Mouse (Mus musculus) kidney, postnatal 14 days (tissue): ENCODE data around the gene Znrf3.
A peak's percentile ranks its signal among the peaks of the same experiment; 100 is the strongest.

ENCODE experiments used
- DNase-seq: peaks from one replicate; pipeline ENCODE4 v3.0.0; 2022; ENCODE audit warnings: mixed read lengths

Znrf3 gene

GRCm38 (mm10) chr11:5437646-5438045 lies 7.0 kb downstream of the Znrf3 start:
- no peak for DNase-seq

- DNase-seq: no peak
Observed at GRCm38 (mm10) chr11:5436988-5437387, 7.7 kb downstream of the Znrf3 start.

DNA sequence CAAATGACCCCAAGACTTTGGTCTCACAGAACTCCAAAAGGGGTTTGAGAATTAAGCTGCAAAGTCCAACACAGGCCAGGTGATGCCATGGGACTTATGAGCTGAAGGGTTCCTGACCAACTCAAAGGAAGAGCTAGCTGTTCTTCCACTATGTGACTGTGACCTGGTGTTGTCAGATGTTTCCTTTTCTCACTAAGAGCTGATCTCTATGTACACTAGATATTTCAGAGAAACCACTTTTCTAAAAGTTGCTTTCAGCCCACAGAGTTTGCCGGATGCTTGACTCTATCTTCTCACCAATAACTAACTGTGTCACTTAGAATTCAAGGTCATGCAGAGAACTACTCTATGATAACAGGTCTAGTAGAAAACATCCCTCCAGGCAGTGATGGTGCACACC lies 9.2 kb downstream of the Znrf3 start:
- no peak for DNase-seq

DNA sequence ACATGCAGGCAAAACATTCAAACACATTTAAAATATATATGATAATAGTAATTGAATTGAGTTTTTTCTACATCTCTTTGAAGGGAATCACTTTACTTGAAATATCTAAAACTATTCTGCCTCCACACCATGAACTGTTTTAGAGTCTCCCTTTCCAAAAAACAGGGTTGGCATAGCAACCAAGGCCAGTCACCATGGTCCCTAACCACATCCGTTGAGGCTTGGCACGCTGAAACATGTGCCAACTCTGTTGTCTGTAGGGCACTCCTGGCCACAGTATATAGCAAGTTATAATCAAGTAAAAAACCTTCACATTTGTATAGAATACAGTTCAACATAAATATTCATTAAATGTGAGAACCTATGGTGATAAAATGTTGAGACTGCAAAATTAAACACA lies 12.3 kb downstream of the Znrf3 start:
- DNase-seq: no peak

DNA sequence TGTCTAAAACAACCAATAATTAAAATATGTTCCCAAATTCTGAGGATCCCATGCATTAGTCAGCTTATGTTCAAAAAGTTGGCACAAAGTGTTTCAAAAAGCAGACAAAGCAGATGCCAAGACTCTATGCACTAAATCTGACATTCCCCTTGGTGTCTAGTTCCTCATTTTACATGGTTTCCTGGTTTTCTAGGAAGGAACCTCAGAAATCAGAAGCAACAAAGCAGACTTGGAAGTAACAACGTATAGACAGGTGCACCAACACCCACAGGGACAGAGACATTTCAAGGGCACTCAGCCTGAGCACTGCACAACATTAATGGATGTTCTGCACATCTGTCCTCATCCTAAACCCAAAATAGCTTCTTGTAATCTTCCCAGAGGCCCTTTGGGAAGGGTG lies 13.8 kb downstream of the Znrf3 start:
- DNase-seq: no peak

DNA sequence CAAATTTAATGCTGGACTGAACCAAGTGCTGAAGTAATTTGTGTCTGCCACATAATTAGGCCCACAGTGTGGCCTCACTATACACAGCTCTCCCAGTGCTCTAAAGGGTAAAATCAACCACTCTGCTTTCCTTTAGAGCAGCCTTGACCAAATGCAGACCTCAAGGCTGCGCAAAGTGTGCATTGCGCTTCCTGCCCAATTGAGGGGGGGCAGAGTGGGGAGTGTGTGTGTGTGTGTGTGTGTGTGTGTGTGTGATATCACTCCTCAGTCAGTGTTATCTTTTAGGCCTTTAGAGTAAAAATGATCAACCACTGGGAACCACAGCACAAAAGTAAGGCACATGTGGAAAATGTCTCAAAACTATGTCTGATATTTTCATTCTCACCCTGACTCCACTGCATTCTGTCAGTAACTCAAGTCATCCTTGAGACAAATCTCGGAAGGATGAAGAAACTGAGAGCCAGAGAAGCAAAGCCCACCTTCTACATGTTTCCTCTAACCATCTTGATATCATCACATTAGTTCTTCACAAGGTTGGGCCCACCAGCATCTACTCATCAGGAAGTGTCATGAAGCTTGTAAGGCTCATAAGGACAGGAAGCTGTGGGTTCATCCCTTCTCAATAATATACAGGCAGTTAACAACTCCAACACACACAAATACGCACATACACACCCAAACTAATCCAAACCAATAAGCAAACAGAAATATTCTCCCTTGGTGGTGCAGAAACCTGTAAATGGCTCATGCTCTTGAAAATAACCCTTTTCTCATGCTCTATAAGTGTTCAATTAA lies 15.1 kb downstream of the Znrf3 start:
- no peak for DNase-seq

GRCm38 (mm10) chr11:5427251-5427650 lies 17.4 kb downstream of the Znrf3 start:
- DNase-seq: no peak

GRCm38 (mm10) chr11:5426317-5426716 lies 18.3 kb downstream of the Znrf3 start:
- DNase-seq: no peak

- no peak for DNase-seq
Observed at GRCm38 (mm10) chr11:5425106-5425505, 19.5 kb downstream of the Znrf3 start.

- DNase-seq: no peak
Observed at GRCm38 (mm10) chr11:5424185-5424584, 20.5 kb downstream of the Znrf3 start.

GRCm38 (mm10) chr11:5423000-5423399 lies 21.6 kb downstream of the Znrf3 start:
- no peak for DNase-seq

DNA sequence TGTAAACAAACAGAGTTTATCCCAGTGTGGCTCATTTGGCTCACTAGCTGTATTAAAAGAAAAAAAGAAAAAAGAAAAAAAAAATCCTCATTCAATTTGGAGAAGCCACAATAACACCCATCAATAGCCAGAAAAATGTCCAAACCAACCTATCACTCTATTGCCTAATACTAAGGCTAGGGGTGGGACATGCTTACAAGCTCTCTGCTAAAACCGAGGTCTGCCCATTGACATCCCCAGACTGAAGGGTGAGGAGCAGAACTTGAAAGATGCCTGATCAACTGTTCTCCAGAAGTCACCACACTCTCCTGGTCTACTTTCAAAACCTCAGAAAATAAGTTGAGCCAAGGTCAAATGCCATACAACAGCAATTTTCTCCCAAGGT lies 22.4 kb downstream of the Znrf3 start:
- no peak for DNase-seq

GRCm38 (mm10) chr11:5421506-5422251 lies 23.0 kb downstream of the Znrf3 start:
- peak; percentile 77 for DNase-seq

DNA sequence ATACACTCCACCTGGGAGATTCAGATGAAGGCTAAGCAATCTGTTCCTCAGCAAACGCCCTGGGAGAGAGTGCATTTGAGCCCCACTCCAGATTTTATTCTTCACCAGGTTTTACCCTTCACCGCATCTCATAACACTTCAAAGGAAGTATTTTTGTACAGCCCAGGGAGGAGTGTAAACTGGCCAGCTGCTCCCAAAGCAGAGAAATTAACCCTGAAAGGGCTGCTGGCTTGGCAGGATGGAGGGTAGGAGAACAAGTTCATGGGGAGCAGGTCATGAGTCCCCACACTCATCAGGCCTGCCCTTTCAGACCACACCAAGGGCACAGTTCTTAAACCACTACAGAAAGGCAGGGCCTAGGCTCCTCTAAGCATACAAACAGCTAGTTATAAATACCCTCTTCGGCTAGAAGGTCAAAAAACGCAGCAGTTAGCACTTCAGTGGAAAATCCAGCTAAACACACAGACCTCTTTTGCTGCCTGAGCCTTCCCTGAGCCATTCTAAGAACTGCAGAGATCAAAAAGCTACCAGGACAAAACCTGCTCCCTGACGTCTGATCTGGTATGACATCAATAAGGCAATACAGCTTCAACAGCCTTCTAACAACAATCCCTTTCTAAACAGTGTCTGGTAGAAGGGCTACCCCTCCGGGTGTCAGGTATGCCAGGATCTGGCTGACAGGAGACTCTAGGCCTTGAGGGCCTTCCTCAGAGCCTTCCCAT lies 28.9 kb downstream of the Znrf3 start:
- peak; percentile 57 for DNase-seq

DNA sequence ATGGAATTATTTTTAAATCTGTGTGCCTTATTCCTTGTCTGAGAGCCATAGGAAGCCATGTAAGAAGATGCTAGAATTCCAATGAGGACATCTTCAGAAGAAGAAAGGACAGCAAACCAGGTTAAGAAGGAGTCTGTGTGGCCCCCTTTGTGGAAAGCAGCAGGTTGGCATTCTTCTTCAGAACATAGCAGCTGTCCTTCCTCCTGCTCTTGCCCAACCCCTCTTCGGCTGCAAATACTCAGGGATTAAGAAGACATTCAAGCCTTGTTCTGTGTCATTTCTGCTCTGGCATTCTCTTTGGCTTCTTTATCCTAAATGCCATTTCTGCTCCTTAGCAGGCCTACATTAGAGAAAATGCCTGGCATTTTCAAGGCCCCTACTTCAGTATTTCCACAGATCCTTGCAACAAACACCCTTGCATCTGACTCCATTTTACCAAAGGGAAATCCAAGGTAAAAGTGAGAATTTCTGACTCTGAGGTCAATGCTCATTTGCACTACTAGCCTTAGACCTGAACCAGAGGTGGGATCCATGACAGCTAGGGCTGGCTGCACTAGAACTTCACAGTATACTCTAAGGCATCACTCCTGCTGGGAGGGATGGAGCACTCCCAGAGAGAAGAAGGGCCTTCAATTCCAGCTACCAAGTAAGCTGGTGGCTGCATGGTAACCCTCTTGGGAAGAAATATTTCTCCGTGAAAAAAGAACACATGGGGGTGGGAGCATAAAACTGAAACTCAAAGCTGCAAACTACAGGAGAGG lies 29.6 kb downstream of the Znrf3 start:
- DNase-seq: no peak

DNA sequence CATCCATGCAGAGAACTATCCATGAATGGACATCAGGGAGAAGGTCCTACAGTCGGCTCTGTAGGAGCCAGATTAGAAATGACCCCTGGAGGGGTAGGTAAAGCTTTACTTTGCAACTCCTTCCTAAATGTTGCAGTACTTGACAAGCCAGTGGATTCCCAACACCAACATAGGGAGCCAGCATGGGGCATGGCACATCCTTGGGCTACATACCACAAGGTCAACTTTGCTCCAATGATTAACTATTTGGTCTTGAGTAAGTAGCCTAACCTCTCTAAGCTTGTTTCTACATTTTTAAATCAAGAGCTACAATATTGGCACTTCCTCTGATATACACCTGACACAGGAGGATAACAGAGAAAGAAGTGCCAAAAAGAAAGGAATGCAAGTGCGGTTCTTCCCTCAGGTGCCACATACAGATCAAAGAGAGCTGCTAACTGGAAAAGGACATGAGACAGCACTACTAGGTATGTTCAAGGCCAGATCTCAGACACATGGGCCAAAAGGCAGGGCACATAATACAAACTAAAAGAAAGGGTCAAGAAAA lies 31.9 kb downstream of the Znrf3 start:
- DNase-seq: no peak

DNA sequence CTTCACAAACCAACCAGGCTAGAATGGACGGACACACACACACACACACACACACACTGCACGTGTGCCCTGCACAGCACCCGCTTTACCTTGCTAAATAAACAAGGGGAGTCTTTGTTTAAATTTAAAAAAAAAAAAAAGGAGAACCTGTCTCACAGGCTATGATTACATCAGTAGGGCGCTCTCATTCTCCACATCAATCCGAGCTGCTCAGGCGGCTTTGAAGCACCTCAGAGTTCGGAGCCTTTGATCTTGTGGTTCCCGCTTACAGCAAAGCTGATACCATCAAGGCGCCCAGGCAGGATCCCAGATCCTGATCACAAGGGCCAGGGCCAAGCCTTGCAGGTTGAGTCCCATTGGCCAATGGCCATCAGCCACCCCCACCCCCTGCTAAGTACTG lies 33.1 kb downstream of the Znrf3 start:
- DNase-seq: peak; percentile 36

DNA sequence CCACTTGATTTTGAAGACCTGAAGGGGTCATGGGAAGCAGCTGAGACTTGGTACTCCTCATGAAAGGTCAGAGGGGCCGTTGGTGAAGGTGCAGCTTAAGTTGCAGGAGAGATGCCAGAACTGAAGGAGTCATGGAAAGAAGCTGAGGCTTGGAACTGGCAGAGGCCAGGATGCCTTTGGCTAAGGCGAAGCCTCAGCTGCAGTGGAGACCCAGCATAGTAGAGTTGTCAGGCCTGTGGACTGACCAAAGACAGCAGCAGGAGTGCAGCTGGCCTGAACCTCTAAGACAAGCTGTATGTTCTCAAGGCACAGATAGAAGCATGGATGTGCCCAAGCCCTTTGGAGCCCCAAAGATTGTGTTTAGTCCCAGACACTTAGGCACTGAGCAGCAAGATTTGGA lies 40.5 kb downstream of the Znrf3 start:
- DNase-seq: no peak

DNA sequence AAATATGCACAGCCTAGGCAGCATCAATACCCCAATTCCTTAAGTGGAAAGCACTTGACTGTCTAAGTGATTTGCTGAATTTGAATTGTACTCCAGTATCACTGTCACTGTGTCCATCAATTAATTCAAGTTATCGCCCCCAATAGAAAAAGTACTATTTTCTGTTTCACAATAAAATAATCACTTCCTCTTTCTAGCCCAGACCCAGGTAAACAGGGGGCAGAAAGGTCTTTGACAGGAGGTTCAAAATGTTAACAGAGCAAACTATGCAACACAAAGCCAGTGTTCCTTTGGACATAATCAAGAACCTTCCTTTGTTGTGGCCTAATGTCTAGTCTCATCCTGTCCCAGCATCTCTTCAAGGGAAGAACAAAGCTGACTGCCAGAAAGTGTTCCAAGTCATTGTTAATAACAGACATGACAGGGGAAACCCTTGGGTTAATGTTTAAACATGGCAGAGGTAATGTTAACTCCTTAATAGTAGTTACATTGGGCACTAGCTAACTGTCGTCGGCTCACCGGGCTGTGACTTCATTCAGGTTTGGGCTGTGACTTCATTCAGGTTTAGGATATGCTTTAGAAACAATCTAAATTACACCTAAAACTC lies 42.4 kb downstream of the Znrf3 start:
- DNase-seq: peak; percentile 40

DNA sequence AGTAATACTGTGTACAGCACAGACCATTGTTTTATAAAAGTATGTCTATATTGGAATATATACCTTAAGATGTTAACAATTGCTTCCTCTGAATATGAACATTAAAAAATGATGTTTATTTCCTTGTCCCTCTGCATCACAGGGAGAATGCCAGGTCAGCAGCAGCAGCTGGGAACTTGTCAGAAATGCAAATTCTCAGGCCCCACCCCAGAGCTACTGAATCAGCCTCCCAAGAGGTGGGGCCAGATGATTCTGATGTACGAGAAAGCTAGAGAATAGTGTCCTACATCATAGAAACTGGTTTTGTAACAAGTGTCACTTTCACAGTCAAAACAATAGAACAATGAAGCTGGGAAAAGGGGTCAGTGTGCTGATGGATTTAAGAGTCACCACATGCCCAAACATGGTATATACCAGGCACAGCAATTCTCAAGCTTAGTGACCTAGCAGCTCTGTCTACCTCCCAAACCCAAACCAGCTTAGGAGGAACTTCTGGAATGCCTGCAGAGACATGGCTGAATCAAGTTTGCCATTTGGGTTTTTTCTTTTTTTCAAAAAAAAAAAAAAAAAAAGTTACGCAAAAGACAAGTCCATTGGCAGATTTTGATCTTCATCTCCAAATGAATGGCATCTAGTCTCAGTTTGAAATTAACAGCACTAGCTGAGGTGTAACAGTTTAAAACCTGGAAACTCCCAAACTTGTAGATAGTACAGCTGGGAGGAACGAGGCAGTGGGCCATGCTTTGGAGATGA lies 46.2 kb downstream of the Znrf3 start:
- DNase-seq: no peak
